Mouse (Mus musculus): ENCODE results near the gene Dlgap4.
A peak's percentile ranks its signal among the peaks of the same experiment; 100 is the strongest.

Dlgap4 gene

DNA sequence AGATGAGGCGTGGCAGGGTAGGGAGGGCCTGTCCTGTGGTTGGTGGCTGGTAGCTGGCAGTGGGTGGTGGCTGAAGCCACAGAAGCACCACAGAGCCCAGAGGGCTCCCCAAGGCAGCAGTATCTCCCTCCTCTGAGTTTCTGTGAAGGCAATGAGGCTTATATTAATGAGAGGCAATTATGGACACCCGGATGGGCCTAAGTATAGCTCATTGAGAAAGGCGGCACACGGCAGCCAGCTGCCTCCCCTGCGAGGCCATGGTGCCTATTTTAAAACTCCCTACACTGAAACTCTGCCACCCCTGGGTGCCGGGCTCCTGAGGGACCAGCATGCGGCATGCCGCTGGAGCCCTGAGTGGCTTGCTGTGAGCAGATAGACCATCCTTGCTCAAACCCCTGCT, 83.8 kb downstream of the Dlgap4 start:
- no peak for DNase-seq (ENCODE audit: extremely low spot score, low read depth, low spot score)

DNA sequence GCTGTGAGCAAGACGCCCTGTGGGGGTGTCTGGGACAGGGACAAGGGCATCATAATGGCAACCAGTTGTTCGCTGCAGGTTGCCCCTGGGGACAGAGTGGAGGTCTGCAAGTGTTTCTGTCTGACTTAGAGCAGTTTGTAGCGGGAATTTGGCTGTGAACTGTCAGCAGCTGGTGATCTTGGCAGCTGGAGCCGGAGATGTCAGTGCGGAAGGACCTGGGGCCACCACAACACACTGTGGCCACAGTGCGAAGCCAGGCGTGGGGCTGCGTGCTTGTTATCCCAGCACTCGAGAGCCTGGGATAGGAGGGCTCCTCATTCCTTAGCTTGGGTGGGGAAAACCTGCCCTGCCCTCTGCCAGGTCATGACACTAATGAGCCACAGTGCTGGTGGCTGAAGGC, 84.7 kb downstream of the Dlgap4 start:
- DNase-seq (ENCODE audit: extremely low spot score, low read depth, low spot score) = no peak

DNA sequence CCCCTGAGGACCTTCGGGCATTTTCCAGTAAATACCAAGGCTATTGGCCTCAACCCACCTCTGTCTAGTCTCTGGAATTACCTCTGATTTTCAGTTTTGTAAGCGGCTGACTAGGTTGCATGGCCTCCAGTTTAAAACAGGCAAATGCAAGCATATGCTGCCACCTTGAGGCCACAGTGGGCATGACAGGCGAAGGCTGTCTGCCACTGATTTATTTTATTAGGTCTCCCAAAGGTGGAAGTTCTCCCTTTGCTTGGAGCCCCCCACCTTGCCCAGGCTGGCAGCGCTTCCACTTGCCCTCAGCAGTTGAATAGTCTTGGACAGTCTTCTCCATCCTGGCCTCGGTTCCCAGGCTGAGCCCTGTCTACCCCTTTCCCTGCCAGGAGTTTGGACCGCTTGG, 92.0 kb downstream of the Dlgap4 start:
- DNase-seq (ENCODE audit: extremely low spot score, low read depth, low spot score) = peak; percentile 69

DNA sequence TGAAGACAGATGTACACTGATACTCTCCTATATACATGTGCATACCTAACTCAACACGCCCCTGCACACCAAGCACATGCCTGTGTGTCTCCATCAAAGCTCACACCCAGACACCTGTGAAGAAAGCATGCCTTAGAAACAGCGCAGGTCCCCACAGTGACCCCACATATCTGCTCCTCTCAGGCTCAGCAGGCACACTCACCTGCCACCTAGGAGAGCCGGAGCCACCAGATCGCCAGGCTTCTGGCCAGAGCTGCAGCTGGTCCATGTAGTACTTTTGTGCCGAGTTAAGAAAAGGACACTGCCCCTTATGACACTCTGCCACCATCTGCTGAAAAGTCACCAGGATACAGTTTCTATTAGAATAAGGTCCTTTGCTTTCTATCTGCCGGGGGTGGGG, 103.2 kb downstream of the Dlgap4 start:
- DNase-seq (ENCODE audit: extremely low spot score, low read depth, low spot score) = no peak

DNA sequence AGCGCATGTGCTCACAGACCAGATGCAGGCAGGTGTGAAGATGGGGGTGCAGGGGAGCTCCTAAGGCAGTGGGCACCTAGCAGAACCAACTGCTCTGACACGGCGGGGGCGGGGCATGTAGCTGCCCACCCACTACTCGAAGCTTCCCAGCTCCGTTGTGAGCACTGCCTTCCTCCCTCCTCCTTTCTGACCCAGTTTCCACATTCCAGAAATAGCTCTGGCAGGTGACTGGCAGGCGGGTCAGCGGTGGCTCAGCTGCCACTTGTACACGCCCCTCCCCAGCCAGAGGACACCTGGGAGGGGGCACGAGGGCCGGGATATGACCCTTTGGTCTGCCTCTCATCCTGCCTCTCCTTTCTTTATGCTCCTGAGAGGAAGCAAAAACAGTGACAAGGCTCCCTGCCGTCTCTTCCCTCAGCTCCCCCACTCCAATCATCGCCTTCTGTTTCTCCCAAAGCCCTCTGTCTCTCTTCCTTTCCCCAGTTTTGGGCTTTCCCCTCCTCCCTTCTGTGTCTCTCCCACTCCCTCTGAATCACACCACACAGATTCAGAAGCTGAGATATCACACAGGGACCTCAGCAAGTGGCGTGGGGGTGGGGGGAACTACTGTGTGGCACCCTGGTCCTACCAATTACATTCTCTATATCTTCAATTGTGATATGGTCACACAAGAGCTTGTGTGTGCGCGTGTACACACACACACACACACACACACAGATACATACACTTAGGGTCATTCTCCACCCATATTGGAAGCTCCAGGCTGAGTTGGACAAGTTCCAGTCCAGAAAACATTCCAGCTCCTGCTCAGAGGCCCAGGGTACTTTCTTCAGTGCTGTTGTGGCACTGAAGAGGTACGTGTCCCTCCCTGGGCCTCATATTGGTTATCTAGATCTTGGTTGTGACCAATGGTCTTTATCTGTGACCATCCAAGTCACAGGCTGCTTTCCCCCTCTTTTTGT, 104.1 kb downstream of the Dlgap4 start:
- no peak for DNase-seq (ENCODE audit: extremely low spot score, low read depth, low spot score)

DNA sequence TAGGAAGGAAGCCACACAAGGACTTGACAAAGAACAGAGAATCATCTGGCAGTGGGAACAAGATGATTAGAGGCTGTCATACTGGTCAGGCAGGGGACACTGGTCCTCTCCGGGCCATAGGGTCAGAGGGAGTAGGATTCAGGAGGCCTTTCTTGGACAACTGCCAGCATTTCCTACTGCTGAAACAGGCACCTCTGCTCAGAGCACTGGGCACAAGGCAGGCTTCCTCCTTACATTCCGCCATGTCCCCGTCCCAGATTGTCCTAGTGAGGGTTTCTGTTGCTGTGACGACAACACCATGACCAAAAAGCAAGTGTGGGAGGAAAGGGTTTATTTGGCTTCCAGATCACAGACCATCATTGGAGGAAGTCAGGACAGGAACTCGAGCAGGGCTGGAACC, 105.3 kb downstream of the Dlgap4 start:
- no peak for DNase-seq (ENCODE audit: extremely low spot score, low read depth, low spot score)

DNA sequence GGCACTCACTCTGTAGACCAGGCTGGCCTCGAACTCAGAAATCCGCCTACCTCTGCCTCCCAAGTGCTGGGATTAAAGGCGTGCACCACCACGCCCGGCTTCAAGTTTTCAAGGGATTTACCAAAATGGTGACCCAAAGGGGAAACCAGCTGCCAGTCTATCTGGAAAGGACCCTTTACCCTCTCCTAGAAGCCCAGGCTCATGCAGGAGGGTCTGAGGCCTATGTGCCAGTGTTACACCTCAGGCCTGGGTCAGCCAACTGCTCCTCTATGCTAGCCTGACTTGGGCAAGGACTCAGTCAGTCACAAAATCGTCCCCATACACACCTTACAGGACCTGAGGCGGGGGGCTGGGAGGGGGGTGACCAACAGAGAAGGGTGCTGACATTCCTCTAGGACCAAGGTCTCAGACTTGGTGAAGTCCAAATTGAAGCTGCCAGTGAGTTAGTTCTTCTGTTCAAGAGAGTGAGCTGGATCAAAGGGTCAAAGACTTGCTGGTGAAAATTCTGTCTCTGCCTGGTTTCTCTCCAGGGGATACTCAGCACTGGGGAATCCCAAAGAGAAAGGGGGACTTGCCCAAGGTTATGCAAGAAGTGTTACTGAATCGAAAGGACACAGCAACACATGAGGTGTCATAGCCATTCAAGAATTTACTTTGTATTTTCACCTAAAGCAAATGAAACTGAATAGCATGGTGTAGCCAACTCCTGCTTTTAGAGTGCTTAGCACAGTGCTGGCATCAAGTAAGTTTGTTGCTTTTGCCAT, 106.2 kb downstream of the Dlgap4 start:
- DNase-seq (ENCODE audit: extremely low spot score, low read depth, low spot score) = no peak

DNA sequence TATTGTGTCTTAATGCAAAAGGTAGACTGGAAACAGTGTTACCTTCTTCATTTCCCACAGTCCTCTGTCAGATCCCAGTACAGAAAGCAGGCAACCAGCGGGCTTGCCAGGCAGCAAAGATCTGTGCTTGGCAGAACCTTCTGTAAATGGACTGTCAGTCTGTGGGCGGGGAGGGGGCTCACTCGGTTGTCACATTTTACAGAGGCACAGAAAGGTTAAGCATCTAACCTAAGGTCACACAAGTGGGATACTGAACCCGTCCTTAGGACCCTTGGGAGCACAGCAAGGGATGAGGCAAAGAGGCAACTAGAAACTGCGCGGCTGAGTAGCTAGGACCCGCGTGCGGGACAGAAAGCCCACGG, 106.8 kb downstream of the Dlgap4 start:
- DNase-seq (ENCODE audit: extremely low spot score, low read depth, low spot score) = no peak

DNA sequence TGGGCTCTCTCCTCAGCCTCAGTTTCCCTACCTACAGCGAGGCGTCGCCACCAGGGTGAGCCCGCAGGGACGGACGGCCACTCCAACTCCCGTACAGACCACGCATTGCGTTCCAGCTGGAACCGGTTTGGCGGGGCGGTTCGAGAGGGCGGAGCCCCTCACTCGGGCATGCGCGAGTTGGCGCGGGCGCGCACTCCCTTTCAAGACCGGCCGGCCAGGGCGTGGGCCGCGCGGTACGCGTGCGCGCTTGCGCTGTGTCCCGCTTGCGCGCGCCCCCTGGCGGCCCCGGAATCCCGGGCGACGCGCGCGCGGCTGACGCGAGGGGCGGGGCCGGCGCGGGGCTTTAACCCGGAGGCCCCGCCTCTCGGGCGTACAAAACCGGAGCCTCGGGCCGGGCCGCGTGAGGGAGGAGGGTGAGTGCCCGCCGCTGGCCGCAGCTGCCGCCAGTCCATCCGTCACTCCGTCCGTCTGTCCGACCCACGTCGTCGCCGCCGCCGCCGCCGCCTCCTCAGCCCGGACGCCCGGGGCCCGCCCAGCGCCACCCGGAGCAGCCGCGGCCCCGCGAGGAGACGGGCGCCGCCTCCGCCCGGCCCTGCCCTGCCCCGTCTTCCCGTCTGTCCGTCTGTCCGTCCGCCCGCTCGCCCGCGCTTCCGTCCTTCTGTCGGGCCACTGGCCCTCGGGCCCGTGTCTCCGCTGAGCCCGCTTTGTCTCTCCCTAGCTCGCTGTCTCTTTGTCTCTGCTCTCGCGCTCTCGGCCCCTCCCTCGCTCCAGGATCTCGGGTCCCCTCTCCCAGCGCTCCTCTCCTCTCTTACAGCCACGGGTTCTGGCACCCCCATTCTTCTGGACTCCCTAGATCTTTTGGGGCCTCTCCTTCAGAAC, 107.4 kb downstream of the Dlgap4 start:
- DNase-seq (ENCODE audit: extremely low spot score, low read depth, low spot score) = peak; percentile 79

DNA sequence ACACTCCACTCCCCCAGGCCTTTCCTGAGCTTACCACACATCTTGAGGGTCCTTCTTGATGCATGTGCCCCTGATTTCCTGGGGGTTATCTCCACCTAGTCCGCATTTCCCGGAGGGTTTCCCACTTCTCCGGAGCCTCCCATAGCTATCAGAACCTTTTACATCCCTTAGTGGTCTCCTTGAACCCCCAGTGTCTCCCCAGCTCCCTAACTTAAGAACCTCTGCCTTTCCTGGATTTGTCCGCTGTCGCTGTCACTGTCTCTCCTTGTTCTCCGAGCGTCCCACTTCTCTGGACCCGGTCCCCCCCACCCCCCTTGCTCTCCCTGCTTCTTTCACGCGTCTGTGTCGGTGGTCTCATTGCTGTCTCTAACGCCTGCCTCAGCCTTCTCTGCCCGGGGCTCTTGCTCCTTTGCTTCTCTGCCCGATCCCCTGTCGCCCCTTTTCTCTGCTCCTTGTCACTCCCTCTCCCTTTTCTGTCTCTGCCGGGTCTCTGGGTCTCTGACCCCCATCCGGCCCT, 108.1 kb downstream of the Dlgap4 start:
- no peak for DNase-seq (ENCODE audit: extremely low spot score, low read depth, low spot score)

DNA sequence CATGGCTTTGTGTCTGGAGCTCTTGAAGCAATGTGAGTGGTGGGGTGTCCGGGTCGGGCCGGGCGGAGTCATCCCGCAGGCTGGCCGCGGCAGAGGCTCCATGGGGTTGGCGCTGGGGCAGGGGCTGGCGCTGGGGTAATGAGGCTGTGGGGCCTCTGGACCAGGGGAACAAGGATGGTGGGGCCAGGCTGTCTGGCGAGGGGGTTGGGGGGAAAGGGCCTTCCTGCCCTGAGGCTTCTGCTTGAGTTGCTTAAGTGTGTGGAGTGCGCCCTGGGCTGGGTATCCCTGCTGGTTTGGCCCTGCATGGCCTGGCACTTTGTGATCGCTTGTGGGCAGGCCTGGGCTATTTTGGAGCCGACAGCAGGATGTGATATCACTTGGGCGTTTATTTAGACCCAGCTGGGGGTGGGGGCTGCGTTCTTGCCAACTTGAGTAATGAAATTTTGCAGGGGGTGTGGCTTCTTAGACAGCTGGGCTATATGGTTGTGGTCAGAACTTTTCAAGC, 108.6 kb downstream of the Dlgap4 start:
- no peak for DNase-seq (ENCODE audit: extremely low spot score, low read depth, low spot score)

DNA sequence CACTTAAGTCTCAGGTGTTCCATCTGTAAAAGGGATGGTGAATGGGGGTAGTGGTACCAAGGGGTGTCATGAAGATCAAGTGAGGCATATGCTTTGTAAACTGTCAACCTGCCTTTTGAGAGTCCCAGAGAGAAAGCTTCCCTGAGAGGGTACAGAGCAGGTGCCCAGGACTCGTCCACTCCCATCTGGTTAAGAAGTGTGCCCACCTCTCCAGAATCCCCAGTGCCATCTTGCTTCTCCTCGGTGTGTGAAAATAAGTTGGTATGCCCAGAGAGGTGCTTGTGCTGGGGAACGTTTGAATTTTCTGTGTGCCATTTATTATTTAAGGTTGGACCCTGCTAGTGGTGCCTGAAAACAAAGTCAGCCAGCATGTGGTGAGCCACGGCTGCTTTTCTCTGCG, 109.2 kb downstream of the Dlgap4 start:
- no peak for DNase-seq (ENCODE audit: extremely low spot score, low read depth, low spot score)

DNA sequence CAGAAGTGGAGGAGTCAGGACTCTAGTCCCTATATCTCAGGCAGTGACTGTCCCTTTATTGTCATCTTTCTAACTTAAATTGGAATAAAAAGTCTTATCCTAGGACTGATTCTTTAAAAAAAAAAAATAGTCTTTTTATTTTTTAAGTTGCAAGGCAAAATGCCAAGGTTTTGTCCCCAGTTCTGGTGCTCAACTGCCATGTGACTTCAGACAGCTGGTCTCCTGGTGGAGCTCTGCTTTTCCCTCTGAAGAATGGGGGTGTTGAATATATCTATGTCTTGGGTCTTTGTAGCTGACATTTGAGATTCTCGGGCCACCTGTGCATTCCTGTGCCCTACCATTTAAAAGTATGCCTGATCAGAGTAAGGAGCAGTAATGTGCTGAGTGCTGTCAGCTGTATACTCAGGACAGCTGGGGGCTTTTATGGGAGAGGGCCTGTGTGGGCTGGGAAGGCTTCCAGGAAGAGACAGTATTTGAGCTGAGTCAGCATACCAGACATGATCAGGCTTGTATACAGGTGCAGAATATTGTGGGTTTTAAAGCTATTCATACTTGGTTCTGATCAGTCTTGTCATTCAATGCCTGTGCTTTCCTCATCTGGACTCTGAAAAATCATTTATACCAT, 110.5 kb downstream of the Dlgap4 start:
- no peak for DNase-seq (ENCODE audit: extremely low spot score, low read depth, low spot score)

DNA sequence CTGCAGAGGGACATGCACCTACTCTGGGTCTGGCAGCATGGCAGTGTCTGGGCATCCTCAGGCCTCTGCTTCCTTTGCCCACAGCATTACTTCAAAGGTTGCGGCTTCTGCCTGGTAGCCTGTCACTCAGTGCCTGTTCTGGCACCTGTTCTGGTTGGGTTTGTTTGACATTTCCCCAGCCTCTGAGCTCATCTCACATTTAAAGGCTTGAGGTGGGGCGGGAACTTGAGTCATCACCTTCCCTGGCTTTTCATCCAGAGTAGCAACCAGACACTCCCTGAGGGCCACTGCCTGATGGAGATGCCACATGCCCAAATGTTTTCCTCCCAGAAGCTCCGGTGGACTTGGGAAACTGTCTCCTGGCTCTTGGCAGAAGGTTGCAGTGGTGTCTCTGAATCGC, 111.4 kb downstream of the Dlgap4 start:
- DNase-seq (ENCODE audit: extremely low spot score, low read depth, low spot score) = no peak

DNA sequence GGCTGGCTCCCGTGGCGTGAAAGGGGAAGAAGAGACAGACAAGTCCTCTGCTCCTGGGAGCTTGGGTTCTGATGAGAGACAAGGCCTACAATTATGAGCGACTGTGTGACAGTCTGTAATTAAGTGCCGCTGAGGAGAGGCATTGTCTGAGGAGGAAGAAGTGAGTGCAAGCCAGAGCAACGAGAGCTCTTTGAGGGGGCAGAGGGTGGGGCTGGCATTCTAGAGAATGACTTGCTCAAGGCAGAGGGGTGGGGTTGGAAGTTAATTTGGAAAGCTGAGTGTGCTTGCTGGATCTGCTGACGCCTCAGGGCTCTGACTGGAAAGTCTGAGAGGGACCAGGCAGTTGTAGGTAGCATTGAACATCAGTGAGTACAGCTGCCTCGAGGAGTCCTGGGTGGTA, 112.8 kb downstream of the Dlgap4 start:
- DNase-seq (ENCODE audit: extremely low spot score, low read depth, low spot score) = no peak

DNA sequence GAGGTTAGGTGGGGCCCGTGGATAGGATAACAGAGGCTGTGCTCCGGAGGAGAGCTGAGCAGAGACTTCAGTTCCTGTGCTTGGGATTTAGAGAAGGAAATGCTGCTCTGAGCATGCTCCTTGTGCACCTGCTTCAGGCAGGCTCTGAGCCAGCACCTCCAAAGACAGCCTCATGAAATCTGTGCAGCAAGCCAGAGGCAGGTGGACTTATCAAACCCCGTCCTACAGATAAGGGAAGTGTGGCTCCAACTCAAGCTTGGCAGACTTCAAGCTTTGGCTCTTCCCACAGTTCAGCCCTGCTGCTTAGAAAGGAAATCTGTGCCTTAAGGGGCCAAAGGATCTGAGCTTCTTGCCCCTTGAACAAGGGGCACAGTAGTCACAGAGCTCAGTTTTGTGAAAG, 113.4 kb downstream of the Dlgap4 start:
- no peak for DNase-seq (ENCODE audit: extremely low spot score, low read depth, low spot score)

DNA sequence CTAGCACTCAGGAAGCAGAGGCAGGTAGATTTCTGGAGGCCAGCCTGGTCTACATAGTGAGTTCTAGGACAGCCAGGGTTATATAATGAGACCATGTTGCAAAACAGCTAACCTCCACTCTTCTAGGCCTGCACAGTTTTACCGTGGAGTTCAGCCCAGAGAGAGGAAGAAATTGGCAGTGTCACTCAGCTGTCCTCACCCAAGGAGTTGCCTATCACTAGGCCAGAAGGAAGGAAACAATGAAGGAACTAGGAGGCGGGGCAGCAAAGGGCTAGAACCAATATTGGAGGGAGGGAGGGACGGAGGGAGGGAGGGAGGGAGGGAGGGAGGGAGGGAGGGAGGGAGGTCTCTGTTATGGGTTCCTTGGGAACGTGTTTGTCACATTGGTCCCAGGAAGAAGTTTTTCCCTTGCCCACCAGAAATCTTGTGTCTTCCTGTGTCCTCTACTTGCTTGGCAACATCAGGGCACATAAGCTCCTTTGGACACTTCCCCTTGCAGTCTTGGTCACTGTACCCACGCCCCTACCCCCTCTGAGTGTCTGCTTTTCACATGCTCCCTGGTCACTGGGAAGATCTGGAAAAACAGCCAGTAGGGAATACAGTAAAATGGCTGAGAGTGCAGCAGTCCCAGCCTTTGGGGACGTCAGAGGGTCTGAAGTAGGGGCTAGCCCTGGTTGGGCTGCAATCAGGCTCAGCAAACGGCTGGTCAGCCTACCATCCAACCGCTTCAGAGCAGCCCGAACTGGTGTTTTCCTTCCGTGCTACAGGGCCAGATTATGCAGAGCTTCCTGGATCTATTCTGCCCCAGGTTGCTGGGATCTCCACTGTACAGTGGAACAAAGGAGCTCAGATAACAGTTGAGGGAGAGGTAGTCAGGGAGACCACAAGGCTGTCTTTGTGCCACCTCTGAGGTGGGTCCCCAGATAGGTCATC, 116.3 kb downstream of the Dlgap4 start:
- no peak for DNase-seq (ENCODE audit: extremely low spot score, low read depth, low spot score)

DNA sequence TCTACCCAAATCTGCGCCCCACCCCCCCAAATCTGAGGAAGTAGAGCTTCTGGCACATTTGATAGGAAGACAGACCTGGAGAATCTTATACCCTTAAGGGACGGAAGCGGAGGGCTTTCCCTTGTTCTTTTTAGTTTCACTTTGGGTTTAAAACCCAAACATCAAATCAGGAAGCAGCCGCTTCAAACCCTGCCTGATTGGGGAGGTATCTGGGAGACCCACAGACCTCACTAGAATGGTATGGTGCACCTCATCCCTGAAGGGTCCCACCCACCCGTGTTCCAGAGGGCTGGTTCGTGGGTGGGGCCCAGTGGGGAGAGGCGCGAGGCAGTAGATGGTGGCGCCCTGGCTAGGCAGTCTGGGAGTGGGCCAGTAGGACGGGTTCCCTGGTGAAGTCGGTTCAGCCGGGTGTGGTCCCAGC, 117.0 kb downstream of the Dlgap4 start:
- DNase-seq (ENCODE audit: extremely low spot score, low read depth, low spot score) = no peak

DNA sequence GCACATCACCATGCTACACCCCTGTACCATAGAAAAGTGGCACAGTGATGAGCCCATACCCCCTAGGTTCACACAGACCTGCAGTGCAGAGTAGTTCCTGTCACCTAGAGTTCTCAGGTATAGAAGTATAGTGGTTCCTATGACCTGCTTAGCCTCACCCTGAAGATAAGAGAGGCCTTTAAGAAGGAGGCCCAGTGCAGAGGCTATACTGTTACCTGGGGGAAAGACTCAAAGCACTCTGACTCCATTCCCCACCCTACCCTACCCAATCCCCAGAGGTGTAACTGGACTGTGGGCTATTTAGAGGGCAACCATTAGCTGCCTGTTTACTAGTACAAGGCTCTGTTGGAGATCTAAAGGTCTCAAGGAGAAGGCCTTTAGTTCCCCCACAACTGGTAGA, 118.1 kb downstream of the Dlgap4 start:
- no peak for DNase-seq (ENCODE audit: extremely low spot score, low read depth, low spot score)

Measured in hindlimb bud, embryonic 11.5 days (tissue).